ENCODE assay signal across 8 mouse cellular contexts in the genomic region with DNA sequence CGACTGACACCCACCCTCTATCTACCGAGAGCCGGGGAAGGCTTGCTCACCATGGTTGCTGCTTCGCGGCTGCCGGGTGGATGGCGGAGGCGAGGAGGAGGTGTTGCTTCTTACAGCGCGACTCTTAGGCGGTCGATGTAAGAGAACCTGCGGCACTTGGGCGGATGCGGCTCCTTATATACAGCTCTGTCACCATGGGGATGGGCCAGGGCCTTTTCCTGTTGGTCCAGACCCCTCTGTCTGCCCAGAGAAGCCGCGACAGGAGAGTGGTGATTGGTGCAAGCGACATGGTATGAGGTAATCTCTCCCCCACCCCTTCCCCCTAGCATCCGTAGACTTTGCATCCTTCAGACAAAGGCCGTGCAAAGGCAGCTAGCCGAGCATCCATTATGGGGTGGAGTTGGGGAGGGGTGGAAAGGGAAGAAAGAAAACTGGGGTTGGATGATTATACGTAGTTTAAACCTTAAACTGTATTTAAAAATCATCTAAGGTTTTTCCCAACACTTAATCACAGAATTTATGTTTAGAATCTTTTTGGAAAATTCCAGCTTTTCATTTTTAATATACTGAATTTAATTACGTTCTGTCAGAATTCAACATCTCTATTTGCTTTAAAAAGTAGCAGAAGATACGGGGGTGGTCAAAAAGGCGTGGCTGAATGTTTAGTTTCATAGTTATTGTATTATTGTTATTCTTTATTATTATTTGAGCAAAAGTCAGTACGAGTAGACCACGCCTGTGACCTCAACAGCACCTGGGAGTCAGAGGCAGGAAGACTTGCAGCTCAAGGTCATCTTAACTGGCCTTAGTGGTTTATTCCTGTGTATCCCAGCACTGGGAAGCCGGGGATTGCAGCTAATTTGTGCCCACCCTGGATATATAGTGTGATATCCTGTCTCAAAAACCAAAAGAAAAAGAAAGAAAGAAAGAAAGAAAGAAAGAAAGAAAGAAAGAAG. TPM values are rescaled to one million over a fixed set of nuclear protein-coding genes. Genes with fewer than 3 reads are reported as not detected.
A peak's percentile ranks its signal among the peaks of the same experiment; 100 is the strongest.
DNase-seq lines count a peak whose midpoint lies in the region; ATAC-seq and TF ChIP-seq lines count a peak whose summit lies in the region.

A gene (minus strand): TSS at position 151 of the 956 bp plus-strand sequence.
A gene (minus strand): TSS at position 303 of the 956 bp plus-strand sequence.

- peak within 1 kb of the TSS; percentile 99 for H3K27ac ChIP-seq in embryonic facial prominence, embryonic 13.5 days
- H3K27ac ChIP-seq in limb, embryonic 11.5 days (replicated peaks; ENCODE audit: low read depth, low read length): peak within 1 kb of the TSS; percentile 97
- H3K27ac ChIP-seq in midbrain, embryonic 13.5 days: peak within 1 kb of the TSS; percentile 100
- peak within 1 kb of the TSS; percentile 75 for H3K27ac ChIP-seq in small intestine, adult 2 months (ENCODE audit: insufficient read depth, low read depth, low read length)

- WGBS in embryonic facial prominence, embryonic 13.5 days: 4% methylated on average over 28 of the region's 28 CpGs
- 6% methylated on average over 28 of the region's 28 CpGs for WGBS in limb, embryonic 11.5 days
- WGBS in midbrain, embryonic 13.5 days: under 1% methylated on average over 28 of the region's 28 CpGs
- WGBS in small intestine, adult 2 months: 5% methylated on average over 28 of the region's 28 CpGs

- ATAC-seq in embryonic facial prominence, embryonic 13.5 days (ENCODE audit: insufficient number of reproducible peaks, insufficient read depth, low FRiP score, low TSS enrichment, low read depth): peak; percentile 99
- peak; percentile 98 for ATAC-seq in limb, embryonic 11.5 days (ENCODE audit: insufficient number of reproducible peaks, low FRiP score, low TSS enrichment, low read depth)
- ATAC-seq in midbrain, embryonic 13.5 days: peak; percentile 99

- peak within 1 kb of the TSS; percentile 77 for H3K4me3 ChIP-seq in embryonic facial prominence, embryonic 13.5 days
- peak within 1 kb of the TSS; percentile 63 for H3K4me3 ChIP-seq in limb, embryonic 11.5 days (ENCODE audit: low read depth, low read length)
- H3K4me3 ChIP-seq in midbrain, embryonic 13.5 days (replicated peaks): peak within 1 kb of the TSS; percentile 96
- H3K4me3 ChIP-seq in small intestine, adult 2 months (ENCODE audit: low read depth, low read length): peak within 1 kb of the TSS; percentile 66

- H3K4me1 ChIP-seq in embryonic facial prominence, embryonic 13.5 days: peaks cover 18% of the 10 kb centered on the region
- peaks cover 8% of the 10 kb centered on the region; the same call in 1 of the 2 replicates for H3K4me1 ChIP-seq in limb, embryonic 11.5 days (ENCODE audit: control insufficient read depth, insufficient read depth, low read length)
- H3K4me1 ChIP-seq in midbrain, embryonic 13.5 days (replicated peaks): peaks cover 28% of the 10 kb centered on the region
- H3K4me1 ChIP-seq in small intestine, adult 2 months (ENCODE audit: control insufficient read depth, insufficient read depth, insufficient read length, low read length): 0 out of 2 replicates have a peak, but pooled peaks cover 2% of the 10 kb centered on the region

- H3K9me3 ChIP-seq in embryonic facial prominence, embryonic 13.5 days: no peaks in the 10 kb centered on the region
- no peaks in the 10 kb centered on the region for H3K9me3 ChIP-seq in limb, embryonic 11.5 days (ENCODE audit: control insufficient read depth, low read length)
- no peaks in the 10 kb centered on the region for H3K9me3 ChIP-seq in midbrain, embryonic 13.5 days

- H3K36me3 ChIP-seq in embryonic facial prominence, embryonic 13.5 days: peaks cover 14% of the 10 kb centered on the region
- no peaks in the 10 kb centered on the region for H3K36me3 ChIP-seq in limb, embryonic 11.5 days (ENCODE audit: control insufficient read depth, insufficient read depth, low read length)
- peaks cover 14% of the 10 kb centered on the region for H3K36me3 ChIP-seq in midbrain, embryonic 13.5 days
- H3K36me3 ChIP-seq in small intestine, adult 2 months (ENCODE audit: control insufficient read depth, insufficient read depth, low read length): no peaks in the 10 kb centered on the region

- peak within 1 kb of the TSS; percentile 95 for H3K9ac ChIP-seq in embryonic facial prominence, embryonic 13.5 days
- peak within 1 kb of the TSS; percentile 88 for H3K9ac ChIP-seq in limb, embryonic 11.5 days (ENCODE audit: low read length)
- H3K9ac ChIP-seq in midbrain, embryonic 13.5 days (replicated peaks): peak within 1 kb of the TSS; percentile 100

- H3K4me2 ChIP-seq in embryonic facial prominence, embryonic 13.5 days: peak within 1 kb of the TSS; percentile 77
- peak within 1 kb of the TSS; percentile 59 for H3K4me2 ChIP-seq in limb, embryonic 11.5 days (ENCODE audit: low read depth, severe bottlenecking)
- peak within 1 kb of the TSS; percentile 70 for H3K4me2 ChIP-seq in midbrain, embryonic 13.5 days (replicated peaks)

- peak; percentile 80 for TF ChIP-seq POLR2A in small intestine, adult 2 months (IDR thresholded peaks at IDR 0.05; ENCODE audit: low read depth, low read length)

- DNase-seq in 3T3-L1 (ENCODE audit: low read depth, low spot score): peak; percentile 100
- peak; percentile 79 to 85 for DNase-seq in adrenal gland, postnatal 36 days
- peak; percentile 93 to 96 for DNase-seq in heart, adult 18-20 months
- peak; percentile 83 for DNase-seq in kidney, adult 18-20 months
- peak; percentile 98 for DNase-seq in limb, embryonic 11.5 days (ENCODE audit: low spot score)

- H3K27me3 ChIP-seq in embryonic facial prominence, embryonic 13.5 days: no peaks in the 10 kb centered on the region
- H3K27me3 ChIP-seq in limb, embryonic 11.5 days (ENCODE audit: control insufficient read depth, insufficient read depth, low read length): no peaks in the 10 kb centered on the region
- H3K27me3 ChIP-seq in midbrain, embryonic 13.5 days: no peaks in the 10 kb centered on the region
- no peaks in the 10 kb centered on the region for H3K27me3 ChIP-seq in small intestine, adult 2 months (ENCODE audit: control insufficient read depth, insufficient read depth, low read length)

- TF ChIP-seq CTCF in small intestine, adult 2 months (IDR thresholded peaks at IDR 0.05; ENCODE audit: extremely low read depth, insufficient read length, insufficient replicate concordance, low read depth, low read length): no peak

RNA-seq across cellular contexts. Expression of the first gene that starts in this region (rescaled TPM):
- not detected for total RNA-seq in adrenal gland, postnatal 36 days (2021)
- not detected in 2 replicates for polyA plus RNA-seq in embryonic facial prominence, embryonic 13.5 days (2015; fragmentation: Nextera tagmentation; extraction: Ambion mirVana)
- total RNA-seq in heart, adult 18-20 months (2021): not detected
- not detected in 2 replicates for polyA plus RNA-seq in limb, embryonic 11.5 days (2014; fragmentation: Nextera tagmentation; extraction: Ambion mirVana)
- polyA plus RNA-seq in midbrain, embryonic 13.5 days (2015; fragmentation: Nextera tagmentation; extraction: Ambion mirVana): not detected in 2 replicates
- 1.2 and 23.9 TPM in 2 replicates for polyA plus RNA-seq in small intestine, adult 2 months (2012; rRNA removed)

RNA-seq across cellular contexts. Expression of the second gene that starts in this region (rescaled TPM):
- 100 to 1,000 TPM in 1 of 2 experiments, 10 to 100 TPM in 1; 87.9 to 123 TPM for total RNA-seq in adrenal gland, postnatal 36 days (2021)
- 1,291 and 1,480 TPM in 2 replicates for polyA plus RNA-seq in embryonic facial prominence, embryonic 13.5 days (2015; fragmentation: Nextera tagmentation; extraction: Ambion mirVana)
- 10 to 100 TPM; 63.6 to 78.8 TPM for total RNA-seq in heart, adult 18-20 months (2021)
- 1,453 and 1,516 TPM in 2 replicates for polyA plus RNA-seq in limb, embryonic 11.5 days (2014; fragmentation: Nextera tagmentation; extraction: Ambion mirVana)
- polyA plus RNA-seq in midbrain, embryonic 13.5 days (2015; fragmentation: Nextera tagmentation; extraction: Ambion mirVana): 15,883 and 15,999 TPM in 2 replicates
- 99.6 and 116 TPM in 2 replicates for polyA plus RNA-seq in small intestine, adult 2 months (2012; rRNA removed)

Comparison
In these comparisons a context has a peak if more than half of its experiments do, and no peak if none do; other contexts are left out.
1. Peak in every context shown above with its lines: DNase-seq, ATAC-seq, H3K4me3 ChIP-seq and H3K27ac ChIP-seq.
2. RNA of the second gene that starts in this region (polyA plus RNA-seq): 15,883 to 15,999 TPM in midbrain, embryonic 13.5 days, 1,453 to 1,516 TPM in limb, embryonic 11.5 days and 1,291 to 1,480 TPM in embryonic facial prominence, embryonic 13.5 days; 99.6 to 116 TPM in small intestine, adult 2 months; every median in the first group is over 10 times any median in the second.
3. RNA of the second gene that starts in this region (polyA plus RNA-seq): 15,883 to 15,999 TPM in midbrain, embryonic 13.5 days; 1,453 to 1,516 TPM in limb, embryonic 11.5 days and 1,291 to 1,480 TPM in embryonic facial prominence, embryonic 13.5 days; every median in the first group is over 10 times any median in the second.